ENCODE assay signal across 25 mouse cellular contexts in genomic region chr1:20801275-20801674, GRCm38 (mm10). TPM values are rescaled to one million over a fixed set of nuclear protein-coding genes. Genes with fewer than 3 reads are reported as not detected.
A peak's percentile ranks its signal among the peaks of the same experiment; 100 is the strongest.
DNase-seq lines count a peak whose midpoint lies in the region; ATAC-seq and TF ChIP-seq lines count a peak whose summit lies in the region.
"Had no signal": no experiment of that assay in that cellular context is flagged by ENCODE, and none has a peak within 500 bp of the region (broad histone marks: within the 10 kb centered on the region; RNA-seq: fewer than 3 reads in every experiment).

No protein-coding gene starts in this region.

- intact Hi-C loops in left cerebral cortex, postnatal 14 days (cut with DNase I): loop anchor here (1.0 to 2.0 kb wide), 2 partner anchors 101 to 188 kb away; no protein-coding TSS in a partner anchor

- H3K4me1 ChIP-seq in midbrain, embryonic 12.5 days: no peaks in the 10 kb centered on the region
- H3K4me1 ChIP-seq in midbrain, embryonic 10.5 days: no peaks in the 10 kb centered on the region
- H3K4me1 ChIP-seq in forebrain, postnatal 0 days (ENCODE audit: insufficient read depth): no peaks in the 10 kb centered on the region
- H3K4me1 ChIP-seq in hindbrain, embryonic 16.5 days (ENCODE audit: control insufficient read depth, insufficient read depth, low read depth, low read length): no peaks in the 10 kb centered on the region
- H3K4me1 ChIP-seq in neural tube, embryonic 15.5 days: no peaks in the 10 kb centered on the region
- H3K4me1 ChIP-seq: embryonic facial prominence, embryonic 15.5 days; heart, embryonic 15.5 days; intestine, embryonic 15.5 days had no signal

- no peak for DNase-seq in midbrain, embryonic 10.5 days (ENCODE audit: low spot score)
- DNase-seq in forebrain, postnatal 0 days: no peak
- no peak for DNase-seq in left cerebral cortex, postnatal 14 days (ENCODE audit: low spot score in 2 of 2)
- no peak for DNase-seq in embryo, embryonic 10 days (ENCODE audit: low spot score)
- DNase-seq: adrenal gland, adult 8-10 months; gastrocnemius, postnatal 14 days; heart, adult 2 months; heart, postnatal 36 days; thymus, adult 2 months; thymus, postnatal 4 days had no signal

- 92% methylated on average over 2 of the region's 2 CpGs for WGBS in midbrain, embryonic 12.5 days
- WGBS in midbrain, embryonic 10.5 days: 94% methylated on average over 2 of the region's 2 CpGs
- WGBS in forebrain, postnatal 0 days: 91% methylated on average over 2 of the region's 2 CpGs
- 97% methylated on average over 2 of the region's 2 CpGs for WGBS in hindbrain, embryonic 16.5 days
- 95% methylated on average over 2 of the region's 2 CpGs for WGBS in neural tube, embryonic 15.5 days

- no peak overlapping the region for H3K4me2 ChIP-seq in midbrain, embryonic 12.5 days (replicated peaks)
- H3K4me2 ChIP-seq in forebrain, postnatal 0 days (ENCODE audit: low read depth): no peak overlapping the region
- no peak overlapping the region for H3K4me2 ChIP-seq in hindbrain, embryonic 16.5 days (ENCODE audit: low read length)
- H3K4me2 ChIP-seq in neural tube, embryonic 15.5 days: no peak overlapping the region
- H3K4me2 ChIP-seq: embryonic facial prominence, embryonic 15.5 days; heart, embryonic 15.5 days; intestine, embryonic 15.5 days had no signal

- H3K27ac ChIP-seq in midbrain, embryonic 12.5 days (replicated peaks): no peak overlapping the region
- no peak overlapping the region for H3K27ac ChIP-seq in midbrain, embryonic 10.5 days (replicated peaks)
- H3K27ac ChIP-seq in forebrain, postnatal 0 days (ENCODE audit: low read depth, low read length): peak overlapping the region; percentile 24
- H3K27ac ChIP-seq in hindbrain, embryonic 16.5 days (ENCODE audit: low read depth, low read length): no peak overlapping the region
- H3K27ac ChIP-seq in neural tube, embryonic 15.5 days (replicated peaks): 0 out of 2 replicates have a peak overlapping the region, but pooled peaks have one; percentile 29
- H3K27ac ChIP-seq: embryonic facial prominence, embryonic 15.5 days; heart, adult 2 months; heart, embryonic 15.5 days; intestine, embryonic 15.5 days; macrophage; stomach, postnatal 0 days had no signal

- no peak overlapping the region for H3K9ac ChIP-seq in midbrain, embryonic 12.5 days (replicated peaks)
- no peak overlapping the region for H3K9ac ChIP-seq in forebrain, postnatal 0 days
- no peak overlapping the region for H3K9ac ChIP-seq in hindbrain, embryonic 16.5 days (ENCODE audit: low read depth, low read length)
- H3K9ac ChIP-seq in neural tube, embryonic 15.5 days (replicated peaks): no peak overlapping the region
- H3K9ac ChIP-seq: embryonic facial prominence, embryonic 15.5 days; heart, embryonic 15.5 days; intestine, embryonic 15.5 days had no signal

- H3K36me3 ChIP-seq in midbrain, embryonic 12.5 days: peaks cover 63% of the 10 kb centered on the region
- peaks cover 83% of the 10 kb centered on the region for H3K36me3 ChIP-seq in midbrain, embryonic 10.5 days
- H3K36me3 ChIP-seq in forebrain, postnatal 0 days (ENCODE audit: insufficient read depth): no peaks in the 10 kb centered on the region; the same call in 1 of the 2 replicates
- 0 out of 2 replicates have a peak, but pooled peaks cover under 1% of the 10 kb centered on the region for H3K36me3 ChIP-seq in hindbrain, embryonic 16.5 days (ENCODE audit: control insufficient read depth, insufficient read depth, low read length)
- H3K36me3 ChIP-seq in neural tube, embryonic 15.5 days: no peaks in the 10 kb centered on the region

- no peaks in the 10 kb centered on the region for H3K27me3 ChIP-seq in midbrain, embryonic 12.5 days
- H3K27me3 ChIP-seq in midbrain, embryonic 10.5 days (ENCODE audit: low read depth, poor library complexity, severe bottlenecking): no peaks in the 10 kb centered on the region
- H3K27me3 ChIP-seq in forebrain, postnatal 0 days (ENCODE audit: insufficient read depth, low read length): no peaks in the 10 kb centered on the region
- no peaks in the 10 kb centered on the region for H3K27me3 ChIP-seq in hindbrain, embryonic 16.5 days (replicated peaks; ENCODE audit: control insufficient read depth, insufficient read depth, low read length)
- no peaks in the 10 kb centered on the region for H3K27me3 ChIP-seq in neural tube, embryonic 15.5 days (replicated peaks)
- H3K27me3 ChIP-seq: embryonic facial prominence, embryonic 15.5 days; heart, embryonic 15.5 days; intestine, embryonic 15.5 days had no signal

- no peak overlapping the region for H3K4me3 ChIP-seq in midbrain, embryonic 12.5 days
- H3K4me3 ChIP-seq in midbrain, embryonic 10.5 days: no peak overlapping the region
- H3K4me3 ChIP-seq in forebrain, postnatal 0 days (ENCODE audit: low read depth, low read length): no peak overlapping the region
- H3K4me3 ChIP-seq in hindbrain, embryonic 16.5 days (ENCODE audit: low read length): no peak overlapping the region
- no peak overlapping the region for H3K4me3 ChIP-seq in neural tube, embryonic 15.5 days (replicated peaks)
- H3K4me3 ChIP-seq: embryonic facial prominence, embryonic 15.5 days; heart, adult 2 months; heart, embryonic 15.5 days; intestine, embryonic 15.5 days had no signal

- TF ChIP-seq CTCF in forebrain, postnatal 0 days (IDR thresholded peaks at IDR 0.05; ENCODE audit: low read depth): no peak

- peak; percentile 38; the same call in 1 of the 2 replicates for ATAC-seq in midbrain, embryonic 12.5 days (ENCODE audit: low FRiP score, low read depth)
- peak; percentile 35 for ATAC-seq in forebrain, postnatal 0 days
- peak; percentile 32 for ATAC-seq in hindbrain, embryonic 16.5 days
- no peak for ATAC-seq in neural tube, embryonic 15.5 days (ENCODE audit: low FRiP score)
- ATAC-seq: intestine, embryonic 15.5 days had no signal

- H3K9me3 ChIP-seq in midbrain, embryonic 12.5 days: no peaks in the 10 kb centered on the region
- no peaks in the 10 kb centered on the region for H3K9me3 ChIP-seq in midbrain, embryonic 10.5 days (replicated peaks)
- no peaks in the 10 kb centered on the region for H3K9me3 ChIP-seq in forebrain, postnatal 0 days (ENCODE audit: low read length)
- H3K9me3 ChIP-seq in hindbrain, embryonic 16.5 days (ENCODE audit: control insufficient read depth, low read length): no peaks in the 10 kb centered on the region; the same call in 1 of the 2 replicates
- no peaks in the 10 kb centered on the region for H3K9me3 ChIP-seq in neural tube, embryonic 15.5 days (replicated peaks)
- H3K9me3 ChIP-seq: embryonic facial prominence, embryonic 15.5 days; heart, embryonic 15.5 days; intestine, embryonic 15.5 days had no signal

RNA-seq across cellular contexts. Expression of gene Il17f, which starts 10.9 kb away (rescaled TPM):
- 0.54 TPM in 1 of 2 replicates, not detected in the other for polyA plus RNA-seq in midbrain, embryonic 12.5 days (2016; fragmentation: Nextera tagmentation; extraction: Ambion mirVana)
- 0.24 TPM in 1 of 2 replicates, not detected in the other for polyA plus RNA-seq in midbrain, embryonic 10.5 days (2016; fragmentation: Nextera tagmentation; extraction: Ambion mirVana)
- not detected in 2 replicates for total RNA-seq in forebrain, postnatal 0 days (2014; rRNA removed)
- polyA plus RNA-seq in forebrain, postnatal 0 days (2015; fragmentation: Nextera tagmentation; extraction: Ambion mirVana): not detected in 2 replicates
- not detected in 2 replicates for polyA plus RNA-seq in hindbrain, embryonic 16.5 days (2015; fragmentation: Nextera tagmentation; extraction: Ambion mirVana)
- polyA plus RNA-seq in neural tube, embryonic 15.5 days (2015; fragmentation: Nextera tagmentation; extraction: Ambion mirVana): not detected in 2 replicates
- not detected for total RNA-seq in left cerebral cortex, postnatal 14 days (2021)
- total RNA-seq: adrenal gland, adult 8-10 months; gastrocnemius, postnatal 14 days; heart, adult 2 months; heart, postnatal 36 days; liver, adult 2 months; MEL had no signal
- polyA plus RNA-seq: C2C12; cerebellum, adult 2 months; embryonic facial prominence, embryonic 15.5 days; heart, adult 2 months; heart, embryonic 15.5 days; intestine, embryonic 15.5 days; limb, embryonic 11.5 days; liver, adult 2 months; liver, embryonic 16.5 days; lung, embryonic 16.5 days; macrophage; stomach, postnatal 0 days had no signal

RNA-seq across cellular contexts. Expression of gene Mcm3, which starts 18.8 kb away (rescaled TPM):
- polyA plus RNA-seq in midbrain, embryonic 12.5 days (2016; fragmentation: Nextera tagmentation; extraction: Ambion mirVana): 117 and 118 TPM in 2 replicates
- polyA plus RNA-seq in midbrain, embryonic 10.5 days (2016; fragmentation: Nextera tagmentation; extraction: Ambion mirVana): 269 and 296 TPM in 2 replicates
- 11.0 and 13.7 TPM in 2 replicates for total RNA-seq in forebrain, postnatal 0 days (2014; rRNA removed)
- 11.3 and 12.6 TPM in 2 replicates for polyA plus RNA-seq in forebrain, postnatal 0 days (2015; fragmentation: Nextera tagmentation; extraction: Ambion mirVana)
- polyA plus RNA-seq in hindbrain, embryonic 16.5 days (2015; fragmentation: Nextera tagmentation; extraction: Ambion mirVana): 22.5 and 30.2 TPM in 2 replicates
- polyA plus RNA-seq in neural tube, embryonic 15.5 days (2015; fragmentation: Nextera tagmentation; extraction: Ambion mirVana): 14.2 and 47.0 TPM in 2 replicates
- 1 to 10 TPM; 2.5 to 2.7 TPM for total RNA-seq in left cerebral cortex, postnatal 14 days (2021)

Comparison
In these comparisons a context has a peak if more than half of its experiments do, and no peak if none do; other contexts are left out.
1. H3K27ac ChIP-seq: peak in forebrain, postnatal 0 days (single experiment) and neural tube, embryonic 15.5 days (single experiment); none in midbrain, embryonic 12.5 days (single experiment), midbrain, embryonic 10.5 days (single experiment) and hindbrain, embryonic 16.5 days (single experiment).